Mouse (Mus musculus) neural tube, embryonic 14.5 days (tissue): Measurements from ENCODE around the gene Wnt2b. TPM values are rescaled to one million over a fixed set of nuclear protein-coding genes. Genes with fewer than 3 reads are reported as not detected.
A peak's percentile ranks its signal among the peaks of the same experiment; 100 is the strongest.

ENCODE experiments used
- ATAC-seq: fragments of 200-750 bp; cut with Nextera tagmentation; 2 replicates; pipeline ENCODE4 v1.8.0; 2017; ENCODE audit warnings: low read depth, mild to moderate bottlenecking, moderate TSS enrichment, moderate library complexity
- H3K27ac ChIP-seq: fragments of 300-500 bp; sonication (generic); 2 replicates; pipeline ENCODE4 v1.5.1; 2014; ENCODE audit warnings: low read depth, mild to moderate bottlenecking, control low read depth, low read length, moderate library complexity, mixed read lengths
- H3K27me3 ChIP-seq: fragments of 300-500 bp; sonication (generic); 2 replicates; pipeline ENCODE4 v1.6.1; 2014; ENCODE audit warnings: low read length; ENCODE audit not compliant: control insufficient read depth, insufficient read depth
- H3K36me3 ChIP-seq: fragments of 300-500 bp; sonication (generic); 2 replicates; pipeline ENCODE4 v1.6.1; 2014; ENCODE audit warnings: low read length, mixed read lengths; ENCODE audit not compliant: control insufficient read depth, insufficient read depth
- H3K4me1 ChIP-seq: fragments of 300-500 bp; sonication (generic); 2 replicates; pipeline ENCODE4 v1.6.1; 2014; ENCODE audit warnings: low read length; ENCODE audit not compliant: control insufficient read depth, insufficient read depth
- H3K4me2 ChIP-seq: fragments of 300-500 bp; sonication (generic); 2 replicates; pipeline ENCODE4 v1.6.1; 2014; ENCODE audit warnings: mild to moderate bottlenecking, low read depth, low read length, control low read depth
- H3K4me3 ChIP-seq: fragments of 300-500 bp; sonication (generic); 2 replicates; pipeline ENCODE4 v1.5.1; 2014; ENCODE audit warnings: low read depth, low read length, control low read depth, mixed read lengths
- H3K9ac ChIP-seq: fragments of 300-500 bp; sonication (generic); replicated peaks from 2 replicates; pipeline ENCODE4 v1.6.1; 2014; ENCODE audit warnings: low read depth, mild to moderate bottlenecking, control low read depth, low read length, mixed read lengths
- H3K9me3 ChIP-seq: fragments of 300-500 bp; sonication (generic); 2 replicates; pipeline ENCODE4 v1.6.1; 2016; ENCODE audit warnings: low read length; ENCODE audit not compliant: control insufficient read depth
- WGBS: fragments of 180-500 bp; shearing (Covaris S2); extraction: QIAGEN DNeasy Blood & Tissue Kit; methylation state at CpG from one replicate; pipeline ENCODE4 v1.1.7; 2014; 5-methylcytosine and 5-hydroxymethylcytosine counted together
- polyA plus RNA-seq: library from polyadenylated mRNA; unstranded; fragments of >200 nt; fragmentation: Nextera tagmentation; extraction: Ambion mirVana; gene quantifications from 2 replicates; pipeline ENCODE4 v1.2.1, GENCODE M21; 2014

Gene Wnt2b
- polyA plus RNA-seq, 1 experiment from 2014 or later = 0.91 TPM

DNA sequence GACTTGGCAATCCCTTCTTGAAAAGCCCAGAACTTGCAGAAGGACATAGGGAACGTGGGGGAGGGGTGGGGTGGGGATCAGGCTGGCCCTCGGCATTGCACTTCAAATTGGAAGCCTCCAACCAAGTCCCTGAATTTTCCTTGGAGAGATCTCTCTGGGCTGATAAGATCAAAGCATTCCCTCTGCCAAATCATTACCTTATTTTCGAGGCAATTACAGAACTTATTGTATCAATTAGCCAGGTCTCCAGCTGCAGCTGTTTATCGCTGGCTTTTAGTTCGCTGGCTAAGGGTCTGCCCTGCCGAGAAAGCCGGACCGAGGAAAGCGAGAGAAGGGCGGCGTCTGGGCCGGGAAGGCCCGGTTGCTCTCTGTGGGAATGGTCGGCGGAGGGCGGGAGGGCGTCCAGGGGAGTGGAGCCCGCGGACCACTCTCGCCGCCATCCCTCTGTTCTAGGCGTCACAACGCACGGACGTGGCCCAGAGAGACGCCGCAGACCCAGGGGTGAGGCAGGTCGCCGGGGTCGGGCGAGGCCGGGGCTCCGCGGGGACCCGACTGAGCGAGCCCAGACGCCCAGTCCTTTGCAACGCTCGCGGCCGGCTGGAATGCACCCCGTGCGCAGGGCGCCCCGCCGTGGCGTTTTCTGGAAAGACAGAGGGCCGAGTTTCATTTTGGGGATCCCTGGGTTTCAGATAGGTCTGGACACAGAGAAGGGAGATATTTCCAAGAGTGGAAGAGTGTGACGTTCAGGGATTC lies 6.0 kb upstream of the Wnt2b start:
- Histone ChIP-seq H3K27me3 (peaks cover 2% of the 10 kb centered on the region; the same call in 1 of the 2 replicates), H3K4me3 (peak overlapping the region; percentile 31), H3K4me1 (no peaks in the 10 kb centered on the region), H3K4me2 (peak overlapping the region; percentile 48), H3K9me3 (no peaks in the 10 kb centered on the region), H3K27ac (no peak overlapping the region), H3K36me3 (no peaks in the 10 kb centered on the region), H3K9ac (peak overlapping the region; percentile 17)
- peak; percentile 60 for ATAC-seq
- under 1% methylated on average over 49 of the region's 49 CpGs for WGBS

DNA sequence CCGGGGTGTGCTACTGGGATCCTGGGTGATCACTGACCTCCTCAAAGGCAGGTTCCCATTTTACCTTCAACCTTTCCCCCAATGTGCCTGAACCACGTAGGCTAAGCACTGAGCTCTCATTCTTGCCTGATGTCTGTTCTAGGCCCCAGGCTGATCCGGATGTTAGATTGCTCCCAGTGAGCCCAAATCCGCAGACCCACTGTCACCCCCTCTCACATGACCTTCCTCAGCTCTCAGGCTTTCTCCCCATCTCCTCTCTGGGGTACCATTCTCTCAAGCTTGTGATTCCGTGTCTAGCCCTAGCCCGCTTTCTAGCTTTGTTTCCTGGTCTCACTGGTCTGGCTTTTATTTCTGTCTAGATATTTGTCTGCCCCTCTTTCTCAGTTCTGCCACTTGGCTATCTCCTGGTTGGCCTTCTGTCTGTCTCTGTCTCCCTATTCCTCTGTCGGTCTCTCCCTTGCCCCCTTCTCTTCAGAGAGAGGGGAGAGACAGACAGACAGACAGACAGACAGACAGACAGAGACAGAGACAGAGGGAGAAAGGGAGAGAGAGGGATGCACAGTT lies 4.4 kb upstream of the Wnt2b start:
- Histone ChIP-seq H3K36me3 (no peaks in the 10 kb centered on the region), H3K4me1 (peaks cover 10% of the 10 kb centered on the region), H3K9ac (no peak overlapping the region), H3K4me3 (no peak overlapping the region), H3K9me3 (no peaks in the 10 kb centered on the region), H3K27me3 (peaks cover 16% of the 10 kb centered on the region), H3K27ac (no peak overlapping the region), H3K4me2 (no peak overlapping the region)
- ATAC-seq = no peak
- 79% methylated on average over 7 of the region's 7 CpGs for WGBS

DNA sequence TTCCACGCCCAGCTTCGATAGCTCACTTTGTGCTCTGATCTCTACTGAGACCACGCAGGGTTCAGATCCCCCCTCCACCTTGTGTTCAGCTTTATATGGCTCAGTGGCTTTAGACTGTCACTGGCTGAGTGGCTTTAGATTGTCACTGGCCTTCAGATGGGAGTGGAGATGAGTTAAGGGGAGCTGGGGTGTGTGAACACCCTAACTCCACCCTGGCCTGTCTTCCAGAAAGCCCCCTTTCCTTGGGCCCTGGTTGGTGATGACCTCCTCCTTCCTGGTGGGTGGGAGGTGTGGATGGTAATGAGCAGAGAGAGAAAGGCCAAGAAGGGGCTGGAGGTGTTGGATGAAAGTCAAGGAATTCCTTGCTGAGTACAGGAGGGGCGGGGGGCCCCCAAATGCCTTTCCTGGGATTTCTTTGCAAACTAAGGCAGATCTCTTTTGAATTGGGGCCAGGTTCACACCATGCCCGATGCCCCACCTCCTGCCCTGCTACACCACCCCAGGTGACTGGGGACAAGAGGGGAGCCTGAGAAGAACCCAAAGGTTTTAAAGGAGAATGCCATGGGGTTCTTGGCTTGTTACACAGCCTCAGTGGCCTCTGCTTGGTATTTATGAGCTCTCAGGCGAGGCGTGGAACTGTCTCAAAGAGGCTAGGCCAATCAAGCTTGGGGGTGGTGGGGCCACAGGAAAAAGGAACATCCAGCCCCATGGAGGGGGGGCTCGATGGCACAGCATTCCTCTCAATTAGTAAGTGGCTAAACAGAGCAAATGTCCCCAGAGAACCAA lies 3.5 kb upstream of the Wnt2b start:
- Histone ChIP-seq H3K9me3 (no peaks in the 10 kb centered on the region), H3K4me1 (peaks cover 10% of the 10 kb centered on the region), H3K4me3 (no peak overlapping the region), H3K9ac (no peak overlapping the region), H3K4me2 (no peak overlapping the region), H3K27me3 (peaks cover 22% of the 10 kb centered on the region), H3K27ac (no peak overlapping the region), H3K36me3 (no peaks in the 10 kb centered on the region)
- no peak for ATAC-seq
- 71% methylated on average over 8 of the region's 8 CpGs for WGBS

DNA sequence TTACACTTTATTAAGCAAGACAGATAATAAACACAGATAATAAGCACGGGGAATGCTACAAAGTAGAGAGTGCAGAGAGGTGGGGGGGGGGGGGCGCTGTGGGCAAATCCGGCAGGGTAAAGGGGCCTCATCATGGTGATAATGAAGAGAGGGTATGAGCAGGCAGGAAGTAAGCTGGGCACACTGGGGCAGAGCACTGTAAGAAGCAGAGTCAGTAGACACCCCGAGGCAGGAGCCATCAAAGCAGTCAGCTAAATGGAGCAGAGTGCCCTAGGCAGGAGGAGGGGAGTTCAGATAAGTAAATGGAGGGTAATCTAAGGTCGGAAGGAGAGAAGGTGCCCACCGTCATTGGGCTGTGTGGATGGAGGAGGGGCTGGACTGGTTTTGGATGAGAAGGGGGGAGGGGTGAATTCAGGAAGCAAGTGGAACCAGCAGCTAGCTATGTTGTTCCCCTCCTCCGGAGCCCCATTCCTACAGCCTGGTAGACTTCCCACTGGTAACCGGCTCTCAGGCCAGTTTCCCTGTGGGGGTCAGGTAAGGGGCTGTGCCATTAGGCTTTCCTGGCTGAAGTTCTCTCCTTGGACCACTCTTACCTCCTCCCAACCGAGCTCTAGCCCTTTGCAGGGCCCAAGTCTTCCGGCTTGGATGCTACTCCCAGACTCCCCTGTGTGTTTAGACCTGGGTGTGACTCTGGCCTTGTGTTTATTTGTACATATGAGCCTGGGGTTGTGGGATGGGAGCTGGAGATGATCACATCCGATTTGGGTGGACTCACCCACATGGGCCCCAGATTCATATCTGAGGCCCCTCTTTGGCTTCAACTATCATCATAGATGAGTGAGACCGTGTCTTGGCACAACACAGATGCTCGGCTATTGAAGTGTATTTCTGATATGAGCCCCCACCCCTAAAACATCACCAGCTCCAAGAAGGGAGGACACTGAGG lies 1.9 kb upstream of the Wnt2b start:
- Histone ChIP-seq H3K9ac (no peak overlapping the region), H3K36me3 (no peaks in the 10 kb centered on the region), H3K4me1 (peaks cover 10% of the 10 kb centered on the region), H3K4me3 (no peak overlapping the region), H3K9me3 (no peaks in the 10 kb centered on the region), H3K27ac (no peak overlapping the region), H3K27me3 (peaks cover 34% of the 10 kb centered on the region), H3K4me2 (no peak overlapping the region)
- ATAC-seq = no peak
- 29% methylated on average over 12 of the region's 13 CpGs for WGBS

DNA sequence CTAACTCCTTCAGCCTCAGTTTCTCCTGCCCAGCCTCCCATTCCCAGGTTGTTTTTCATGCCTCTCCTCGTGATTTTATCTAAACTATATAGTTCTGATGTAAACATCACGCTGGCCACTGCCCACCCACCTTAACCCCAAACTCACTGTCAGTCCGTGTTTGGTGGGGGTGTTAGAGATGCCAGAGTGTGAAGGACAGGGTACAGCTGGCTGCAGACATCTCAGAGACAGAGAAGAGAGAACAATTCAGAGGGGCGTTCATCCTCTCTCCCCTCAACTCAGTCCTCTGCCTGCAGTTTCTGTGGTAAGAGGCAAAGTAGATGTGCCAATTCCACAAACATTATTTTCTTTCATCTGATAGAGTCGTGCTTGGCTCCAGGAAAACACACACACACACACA lies 1.1 kb upstream of the Wnt2b start:
- ATAC-seq = no peak
- H3K27ac ChIP-seq = no peak overlapping the region
- H3K36me3 ChIP-seq = no peaks in the 10 kb centered on the region
- peaks cover 34% of the 10 kb centered on the region for H3K27me3 ChIP-seq
- peaks cover 10% of the 10 kb centered on the region for H3K4me1 ChIP-seq
- H3K4me2 ChIP-seq = no peak overlapping the region
- H3K4me3 ChIP-seq = no peak overlapping the region
- H3K9me3 ChIP-seq = no peaks in the 10 kb centered on the region
- 7% methylated on average over 5 of the region's 5 CpGs for WGBS
- H3K9ac ChIP-seq = no peak overlapping the region

DNA sequence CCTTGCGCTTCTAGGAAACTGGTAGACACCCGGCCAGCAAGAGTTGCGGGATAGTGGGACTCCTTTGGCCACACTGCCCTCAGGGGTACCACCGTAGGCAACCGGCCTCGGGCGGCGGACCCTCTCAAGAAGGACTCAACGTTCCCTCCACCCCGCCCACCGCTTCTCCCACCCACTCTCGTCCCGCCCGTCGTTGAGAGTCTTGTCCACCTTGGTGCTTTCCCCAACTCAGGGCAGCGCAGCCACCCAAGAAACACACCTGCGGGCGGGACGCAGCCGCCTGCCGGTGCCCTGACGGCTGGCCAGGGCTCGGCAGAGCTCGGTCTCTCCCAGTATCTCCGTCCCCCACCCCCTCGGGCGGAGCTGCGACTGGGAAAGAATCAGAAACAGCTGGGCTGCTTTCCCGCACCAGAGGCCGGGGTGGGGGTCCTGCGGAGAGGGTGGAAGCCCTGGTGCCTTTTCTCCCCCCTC lies 455 bp upstream of the Wnt2b start:
- peaks cover 34% of the 10 kb centered on the region for H3K27me3 ChIP-seq
- peaks cover 10% of the 10 kb centered on the region for H3K4me1 ChIP-seq
- peak; percentile 19; the same call in 1 of the 2 replicates for ATAC-seq
- H3K9ac ChIP-seq = peak overlapping the region; percentile 44
- no peaks in the 10 kb centered on the region for H3K9me3 ChIP-seq
- no peak overlapping the region for H3K27ac ChIP-seq
- no peaks in the 10 kb centered on the region for H3K36me3 ChIP-seq
- H3K4me3 ChIP-seq = peak overlapping the region; percentile 48
- H3K4me2 ChIP-seq = peak overlapping the region; percentile 70
- WGBS = 0% methylated on average over 31 of the region's 31 CpGs

DNA sequence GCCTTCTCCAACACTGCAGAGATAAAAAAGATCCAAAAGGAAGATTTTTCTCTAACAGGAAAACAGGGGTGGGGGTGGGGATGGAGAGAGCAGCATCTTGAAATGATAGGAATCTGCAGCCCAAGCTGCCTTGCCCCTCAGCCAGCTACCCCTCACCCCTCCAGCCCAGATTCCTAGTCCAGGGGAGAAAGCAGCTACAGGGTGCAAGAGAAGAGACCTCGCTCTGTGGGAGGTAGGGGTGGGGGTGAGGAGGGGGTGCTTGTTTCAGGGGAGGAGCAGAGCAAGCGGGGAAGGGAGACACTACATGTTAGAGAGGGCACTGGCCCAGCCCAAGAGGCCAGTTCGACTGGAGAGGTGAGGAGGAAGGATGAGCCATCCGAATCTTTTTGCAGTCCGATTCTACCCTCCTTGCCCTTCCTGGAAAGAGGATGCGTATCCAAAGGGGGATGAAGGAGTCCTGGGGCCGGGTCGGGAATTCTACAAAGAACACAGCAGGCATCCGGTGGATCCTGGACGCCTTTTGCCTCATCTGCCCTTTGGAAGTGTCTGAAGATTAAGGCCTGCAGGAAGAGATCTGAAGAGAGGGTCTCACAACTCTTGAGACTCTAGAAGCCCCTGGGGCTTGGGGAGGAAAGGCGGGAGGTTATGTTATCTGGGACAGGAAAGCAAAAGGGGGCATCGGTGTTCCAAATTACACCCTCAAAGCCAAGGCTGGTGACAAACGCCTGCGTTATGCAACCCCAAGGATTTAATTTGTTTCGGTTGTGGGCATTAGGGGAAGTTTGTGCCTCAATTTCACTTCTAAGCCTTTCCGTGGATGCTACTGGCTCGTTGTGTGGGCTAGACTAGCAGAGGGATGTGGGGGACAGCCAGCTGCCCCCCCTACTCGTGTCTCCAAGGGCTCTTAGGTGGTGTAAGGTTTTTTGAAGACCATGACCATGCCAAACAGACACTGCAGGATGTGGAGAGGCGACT lies 1.4 kb downstream of the Wnt2b start:
- no peak for ATAC-seq
- Histone ChIP-seq H3K27me3 (peaks cover 34% of the 10 kb centered on the region), H3K4me2 (no peak overlapping the region), H3K27ac (no peak overlapping the region), H3K36me3 (no peaks in the 10 kb centered on the region), H3K9me3 (no peaks in the 10 kb centered on the region), H3K4me3 (no peak overlapping the region), H3K4me1 (peaks cover 10% of the 10 kb centered on the region), H3K9ac (no peak overlapping the region)
- WGBS = 15% methylated on average over 19 of the region's 19 CpGs
